Mouse (Mus musculus) CD8-positive naive resting alpha-beta T cell, adult 2 months (primary cell): ENCODE results near the gene Sept5.

ENCODE experiments used
- DNase-seq, 2 experiments: peaks; one replicate each; pipeline ENCODE4 v3.0.0; 2022; ENCODE audit warnings: low read depth in 2 of 2, low spot score in 2 of 2

The Sept5 gene

DNA sequence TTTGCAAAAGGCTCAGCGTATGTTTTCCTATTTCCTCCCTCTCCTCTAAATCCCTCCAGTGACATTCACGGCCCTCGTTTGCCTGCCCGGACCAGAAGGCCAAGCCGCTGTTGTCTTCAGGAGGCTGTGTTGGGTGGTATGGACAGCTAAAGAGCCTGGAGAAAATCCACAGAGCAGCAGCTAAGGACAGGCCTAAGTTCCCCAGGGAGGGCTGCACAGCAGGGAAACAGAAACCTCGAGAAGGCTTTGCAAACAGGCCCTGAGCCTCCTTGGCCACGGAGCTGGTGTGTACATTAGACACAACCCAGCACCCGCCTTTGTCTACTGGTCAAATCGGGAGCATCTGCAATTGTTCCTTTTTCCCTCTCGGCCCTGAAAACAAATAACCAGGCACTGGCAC lies 44.1 kb downstream of the Sept5 start:
- DNase-seq = no peak

DNA sequence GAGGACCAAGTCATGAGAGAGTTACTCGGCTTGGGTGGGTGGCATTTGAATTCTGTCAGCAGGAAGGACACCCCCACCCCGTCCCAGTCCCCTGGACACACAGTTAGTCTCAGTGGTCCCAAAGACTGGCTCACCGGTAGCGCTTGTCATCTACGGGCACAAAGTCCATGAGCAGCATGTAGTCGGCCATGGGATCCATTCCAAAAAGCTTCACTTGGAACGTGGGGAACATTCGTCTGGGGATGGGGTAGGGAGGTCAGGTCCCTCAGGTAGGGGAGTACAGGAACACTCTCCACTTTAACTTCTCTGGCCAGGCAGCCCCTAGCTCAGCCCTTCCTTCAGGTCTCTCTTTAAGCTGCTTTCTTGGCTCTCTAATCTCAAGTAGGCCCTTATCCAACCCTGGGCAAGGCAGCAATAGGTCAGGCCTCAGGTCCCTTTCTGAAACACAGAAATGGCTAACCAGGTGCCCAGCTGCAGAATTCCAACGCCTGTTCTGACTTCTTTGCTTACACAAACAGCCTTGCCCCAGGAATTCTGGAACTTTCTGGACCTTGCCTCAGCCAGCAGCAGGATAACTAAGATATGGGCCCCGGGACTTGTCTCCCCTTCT lies 44.7 kb downstream of the Sept5 start:
- no peak for DNase-seq

- DNase-seq = no peak
These were observed 45.9 kb downstream of the Sept5 start for GRCm38 (mm10) chr16:18583673-18584357.

DNA sequence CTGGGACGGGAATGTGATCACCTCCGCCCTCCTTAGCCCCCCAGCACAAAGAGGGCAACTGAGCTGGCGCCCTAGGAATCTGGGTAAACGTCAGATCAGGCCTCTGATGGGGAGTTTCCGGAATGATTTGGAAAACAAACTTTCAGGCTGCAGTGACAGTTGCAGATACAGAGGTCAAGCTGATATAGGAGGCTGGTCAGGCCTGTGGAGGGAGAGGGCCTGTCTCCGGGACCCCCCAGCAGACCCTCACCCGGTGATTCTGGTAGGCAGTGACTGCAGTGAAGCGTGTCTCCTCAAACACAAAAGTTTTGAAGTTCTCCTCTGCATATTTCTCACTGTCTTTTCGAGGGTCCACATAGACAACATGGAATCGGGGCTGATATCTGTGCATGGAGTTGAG lies 46.6 kb downstream of the Sept5 start:
- no peak for DNase-seq

- DNase-seq = no peak
These were observed 47.2 kb downstream of the Sept5 start for GRCm38 (mm10) chr16:18582426-18583148.

- no peak for DNase-seq
These were observed 48.0 kb downstream of the Sept5 start for GRCm38 (mm10) chr16:18581623-18582205.

GRCm38 (mm10) chr16:18581050-18581622 lies 48.6 kb downstream of the Sept5 start:
- DNase-seq = no peak

GRCm38 (mm10) chr16:18580389-18580788 lies 49.4 kb downstream of the Sept5 start:
- no peak for DNase-seq

- DNase-seq = no peak
These were observed 52.1 kb downstream of the Sept5 start for GRCm38 (mm10) chr16:18577599-18578160.

DNA sequence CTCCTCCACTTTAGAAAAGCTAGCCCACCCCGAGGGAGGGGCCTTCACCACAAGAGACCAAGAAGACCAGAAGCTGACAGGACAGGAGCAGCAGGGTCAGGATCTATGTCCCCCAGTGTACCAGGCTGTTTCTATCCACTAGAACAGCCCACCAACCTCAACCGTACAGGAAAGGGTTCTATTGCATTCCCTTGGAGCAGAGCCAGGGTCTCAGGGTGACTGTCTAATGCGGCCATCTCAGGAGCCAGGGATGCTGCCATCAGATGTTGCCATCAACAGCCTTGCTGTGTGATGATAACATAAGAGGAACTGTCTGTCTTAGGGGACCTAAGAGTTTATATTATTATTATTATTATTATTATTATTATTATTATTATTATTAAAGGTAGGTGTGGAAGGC lies 52.7 kb downstream of the Sept5 start:
- DNase-seq = no peak

- DNase-seq = no peak
These were observed 55.6 kb downstream of the Sept5 start for GRCm38 (mm10) chr16:18574196-18574595.
